Mouse (Mus musculus) liver, embryonic 12.5 days (tissue): Measurements from ENCODE around the gene Elf5. TPM values are rescaled to one million over a fixed set of nuclear protein-coding genes. Genes with fewer than 3 reads are reported as not detected.

Source experiments
- ATAC-seq: fragments of 200-750 bp; cut with Nextera tagmentation; 2 replicates; pipeline ENCODE4 v1.8.0; 2017; ENCODE audit warnings: moderate number of reproducible peaks, mild to moderate bottlenecking, moderate library complexity
- H3K27ac ChIP-seq: fragments of 300-500 bp; sonication (generic); 2 replicates; pipeline ENCODE4 v1.5.1; 2016; ENCODE audit warnings: mild to moderate bottlenecking
- H3K27me3 ChIP-seq: fragments of 300-500 bp; sonication (generic); replicated peaks from 2 replicates; pipeline ENCODE4 v1.6.1; 2016; ENCODE audit warnings: mild to moderate bottlenecking, moderate library complexity
- H3K36me3 ChIP-seq: fragments of 300-500 bp; sonication (generic); 2 replicates; pipeline ENCODE4 v1.6.1; 2016; ENCODE audit warnings: mild to moderate bottlenecking, moderate library complexity
- H3K4me1 ChIP-seq: fragments of 300-500 bp; sonication (generic); 2 replicates; pipeline ENCODE4 v1.6.1; 2016
- H3K4me2 ChIP-seq: fragments of 300-500 bp; sonication (generic); 2 replicates; pipeline ENCODE4 v1.6.1; 2016; ENCODE audit warnings: mild to moderate bottlenecking, moderate library complexity
- H3K4me3 ChIP-seq: fragments of 300-500 bp; sonication (generic); 2 replicates; pipeline ENCODE4 v1.5.1; 2016; ENCODE audit warnings: mild to moderate bottlenecking, moderate library complexity
- H3K9ac ChIP-seq: fragments of 300-500 bp; sonication (generic); 2 replicates; pipeline ENCODE4 v1.6.1; 2016; ENCODE audit warnings: mild to moderate bottlenecking, moderate library complexity
- H3K9me3 ChIP-seq: fragments of 300-500 bp; sonication (generic); replicated peaks from 2 replicates; pipeline ENCODE4 v1.6.1; 2016; ENCODE audit warnings: mild to moderate bottlenecking, moderate library complexity
- WGBS: fragments of 180-500 bp; shearing (Covaris S2); methylation state at CpG from one replicate; pipeline ENCODE4 v1.1.7; 2016; ENCODE audit not compliant: insufficient replicate concordance; 5-methylcytosine and 5-hydroxymethylcytosine counted together
- polyA plus RNA-seq: library from polyadenylated mRNA; unstranded; fragments of >200 nt; fragmentation: Nextera tagmentation; extraction: Ambion mirVana; gene quantifications from 2 replicates; pipeline ENCODE4 v1.2.1, GENCODE M21; 2016

Elf5 gene
- polyA plus RNA-seq, 1 experiment from 2014 or later = not detected

GRCm38 (mm10) chr2:103461210-103461609 is 49.7 kb downstream of the Elf5 start:
- Histone ChIP-seq H3K36me3 (peaks cover 97% of the 10 kb centered on the region), H3K9me3 (no peaks in the 10 kb centered on the region), H3K27me3 (no peaks in the 10 kb centered on the region), H3K9ac (no peak overlapping the region), H3K27ac (no peak overlapping the region), H3K4me2 (no peak overlapping the region), H3K4me3 (no peak overlapping the region), H3K4me1 (peaks cover 19% of the 10 kb centered on the region)
- no peak for ATAC-seq
- 89% methylated on average over 8 of the region's 8 CpGs for WGBS

- Histone ChIP-seq H3K4me2 (no peak overlapping the region), H3K9me3 (no peaks in the 10 kb centered on the region), H3K4me1 (peaks cover 19% of the 10 kb centered on the region), H3K27me3 (no peaks in the 10 kb centered on the region), H3K27ac (peak overlapping the region; percentile 42; the same call in 1 of the 2 replicates), H3K9ac (no peak overlapping the region), H3K36me3 (peaks cover 97% of the 10 kb centered on the region), H3K4me3 (no peak overlapping the region)
- 81% methylated on average over 9 of the region's 9 CpGs for WGBS
- no peak for ATAC-seq
These were observed 50.3 kb downstream of the Elf5 start for GRCm38 (mm10) chr2:103461743-103462142.

- H3K9ac ChIP-seq = no peak overlapping the region
- no peaks in the 10 kb centered on the region for H3K9me3 ChIP-seq
- peaks cover 23% of the 10 kb centered on the region for H3K4me1 ChIP-seq
- 93% methylated on average over 5 of the region's 5 CpGs for WGBS
- H3K27ac ChIP-seq = no peak overlapping the region
- ATAC-seq = no peak
- peaks cover 99% of the 10 kb centered on the region for H3K36me3 ChIP-seq
- no peak overlapping the region for H3K4me3 ChIP-seq
- no peak overlapping the region for H3K4me2 ChIP-seq
- H3K27me3 ChIP-seq = no peaks in the 10 kb centered on the region
These were observed 51.3 kb downstream of the Elf5 start for GRCm38 (mm10) chr2:103462746-103463145.

- Histone ChIP-seq H3K27ac (no peak overlapping the region), H3K36me3 (peaks cover 96% of the 10 kb centered on the region), H3K9ac (no peak overlapping the region), H3K27me3 (no peaks in the 10 kb centered on the region), H3K4me1 (peaks cover 17% of the 10 kb centered on the region), H3K4me3 (no peak overlapping the region), H3K4me2 (no peak overlapping the region), H3K9me3 (no peaks in the 10 kb centered on the region)
- no peak for ATAC-seq
- 95% methylated on average over 8 of the region's 8 CpGs for WGBS
These were observed 53.0 kb downstream of the Elf5 start for GRCm38 (mm10) chr2:103464524-103464923.

GRCm38 (mm10) chr2:103465429-103465828 is 53.9 kb downstream of the Elf5 start:
- Histone ChIP-seq H3K27ac (no peak overlapping the region), H3K27me3 (no peaks in the 10 kb centered on the region), H3K4me2 (no peak overlapping the region), H3K9me3 (no peaks in the 10 kb centered on the region), H3K9ac (no peak overlapping the region), H3K4me1 (peaks cover 8% of the 10 kb centered on the region), H3K36me3 (peaks cover 96% of the 10 kb centered on the region), H3K4me3 (no peak overlapping the region)
- WGBS = 91% methylated on average over 11 of the region's 11 CpGs
- ATAC-seq = no peak

- Histone ChIP-seq H3K36me3 (peaks cover 97% of the 10 kb centered on the region), H3K27ac (no peak overlapping the region), H3K4me3 (no peak overlapping the region), H3K4me1 (0 out of 2 replicates have a peak, but pooled peaks cover 4% of the 10 kb centered on the region), H3K9me3 (no peaks in the 10 kb centered on the region), H3K9ac (no peak overlapping the region), H3K27me3 (no peaks in the 10 kb centered on the region), H3K4me2 (no peak overlapping the region)
- 83% methylated on average over 3 of the region's 3 CpGs for WGBS
- no peak for ATAC-seq
These were observed 54.8 kb downstream of the Elf5 start for GRCm38 (mm10) chr2:103466272-103466671.

- no peak overlapping the region for H3K4me3 ChIP-seq
- H3K4me1 ChIP-seq = 0 out of 2 replicates have a peak, but pooled peaks cover 4% of the 10 kb centered on the region
- H3K36me3 ChIP-seq = peaks cover 97% of the 10 kb centered on the region
- H3K4me2 ChIP-seq = no peak overlapping the region
- WGBS = 79% methylated on average over 10 of the region's 10 CpGs
- no peak overlapping the region for H3K9ac ChIP-seq
- H3K9me3 ChIP-seq = no peaks in the 10 kb centered on the region
- H3K27ac ChIP-seq = no peak overlapping the region
- ATAC-seq = no peak
- no peaks in the 10 kb centered on the region for H3K27me3 ChIP-seq
These were observed 55.6 kb downstream of the Elf5 start for GRCm38 (mm10) chr2:103466984-103467588.

GRCm38 (mm10) chr2:103473362-103473761 is 61.9 kb downstream of the Elf5 start:
- no peak for ATAC-seq
- Histone ChIP-seq H3K4me1 (peaks cover 23% of the 10 kb centered on the region), H3K36me3 (peaks cover 97% of the 10 kb centered on the region), H3K4me2 (no peak overlapping the region), H3K9me3 (no peaks in the 10 kb centered on the region), H3K27ac (no peak overlapping the region), H3K27me3 (no peaks in the 10 kb centered on the region), H3K4me3 (no peak overlapping the region), H3K9ac (no peak overlapping the region)
- WGBS = 86% methylated on average over 3 of the region's 3 CpGs

GRCm38 (mm10) chr2:103476180-103476579 is 64.7 kb downstream of the Elf5 start:
- Histone ChIP-seq H3K27ac (no peak overlapping the region), H3K36me3 (peaks cover 85% of the 10 kb centered on the region), H3K4me2 (no peak overlapping the region), H3K9ac (no peak overlapping the region), H3K9me3 (no peaks in the 10 kb centered on the region), H3K4me1 (peaks cover 52% of the 10 kb centered on the region), H3K4me3 (no peak overlapping the region), H3K27me3 (no peaks in the 10 kb centered on the region)
- 77% methylated on average over 2 of the region's 2 CpGs for WGBS
- ATAC-seq = no peak

GRCm38 (mm10) chr2:103476657-103477056 is 65.2 kb downstream of the Elf5 start:
- 34% methylated on average over 11 of the region's 11 CpGs for whole genome bisulfite sequencing
- peaks cover 85% of the 10 kb centered on the region for H3K36me3 ChIP-seq
- H3K9ac ChIP-seq = no peak overlapping the region
- H3K27ac ChIP-seq = no peak overlapping the region
- no peak for ATAC-seq
- H3K27me3 ChIP-seq = no peaks in the 10 kb centered on the region
- peaks cover 56% of the 10 kb centered on the region for H3K4me1 ChIP-seq
- no peak overlapping the region for H3K4me3 ChIP-seq
- no peak overlapping the region for H3K4me2 ChIP-seq
- H3K9me3 ChIP-seq = no peaks in the 10 kb centered on the region

- Histone ChIP-seq H3K9me3 (no peaks in the 10 kb centered on the region), H3K4me1 (peaks cover 64% of the 10 kb centered on the region), H3K27me3 (no peaks in the 10 kb centered on the region), H3K9ac (no peak overlapping the region), H3K4me2 (no peak overlapping the region), H3K36me3 (peaks cover 84% of the 10 kb centered on the region), H3K27ac (peak overlapping the region; percentile 91), H3K4me3 (no peak overlapping the region)
- WGBS = 57% methylated on average over 4 of the region's 4 CpGs
- no peak for ATAC-seq
These were observed 66.0 kb downstream of the Elf5 start for GRCm38 (mm10) chr2:103477456-103477855.

- H3K36me3 ChIP-seq = peaks cover 81% of the 10 kb centered on the region
- peaks cover 73% of the 10 kb centered on the region for H3K4me1 ChIP-seq
- H3K9ac ChIP-seq = no peak overlapping the region
- H3K4me2 ChIP-seq = 0 out of 2 replicates have a peak overlapping the region, but pooled peaks have one; percentile 6
- no peaks in the 10 kb centered on the region for H3K27me3 ChIP-seq
- H3K27ac ChIP-seq = peak overlapping the region; percentile 91
- WGBS = 88% methylated on average over 3 of the region's 3 CpGs
- no peaks in the 10 kb centered on the region for H3K9me3 ChIP-seq
- ATAC-seq = no peak
- H3K4me3 ChIP-seq = no peak overlapping the region
These were observed 66.8 kb downstream of the Elf5 start for GRCm38 (mm10) chr2:103478326-103478725.

GRCm38 (mm10) chr2:103480240-103480639 is 68.8 kb downstream of the Elf5 start:
- H3K4me3 ChIP-seq = peak overlapping the region; percentile 33
- peak overlapping the region; percentile 97 for H3K9ac ChIP-seq
- H3K4me1 ChIP-seq = peaks cover 83% of the 10 kb centered on the region
- peak overlapping the region; percentile 91 for H3K27ac ChIP-seq
- no peaks in the 10 kb centered on the region for H3K27me3 ChIP-seq
- H3K36me3 ChIP-seq = peaks cover 62% of the 10 kb centered on the region
- no peaks in the 10 kb centered on the region for H3K9me3 ChIP-seq
- H3K4me2 ChIP-seq = peak overlapping the region; percentile 89
- ATAC-seq = peak; percentile 68
- WGBS = 36% methylated on average over 8 of the region's 8 CpGs
